Mouse (Mus musculus) urinary bladder, postnatal 25 days (tissue): ENCODE data around the gene Stat6.

Source experiments
- DNase-seq: peaks from one replicate; pipeline ENCODE4 v3.0.0; 2022; ENCODE audit warnings: low spot score

Gene Stat6

DNA sequence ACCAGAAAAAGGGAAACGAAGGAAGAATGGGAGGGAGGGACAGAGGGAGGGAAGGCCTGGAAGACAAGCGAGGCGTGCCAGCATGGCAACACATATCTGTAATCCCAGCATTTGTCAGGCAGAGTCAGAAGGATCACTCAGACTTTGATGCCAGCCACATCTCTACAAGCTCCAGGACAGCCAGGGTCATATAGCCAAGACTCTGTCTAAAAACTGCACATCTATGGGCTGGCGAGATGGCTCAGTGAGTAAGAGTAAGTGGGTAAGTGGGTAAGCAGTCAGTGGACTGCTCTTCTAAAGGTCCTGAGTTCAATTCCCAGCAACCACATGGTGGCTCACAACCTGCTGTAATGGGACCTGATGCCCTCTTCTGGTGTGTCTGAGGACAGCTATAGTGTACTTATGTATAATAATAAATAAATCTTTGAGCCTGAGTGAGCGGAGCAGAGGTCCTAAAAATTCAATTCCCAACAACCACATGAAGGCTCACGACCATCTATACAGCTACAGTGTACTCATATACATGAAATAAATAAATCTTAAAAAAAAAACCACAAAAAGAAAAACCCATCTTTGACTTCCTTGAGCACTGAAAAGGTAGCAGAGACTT lies 31.4 kb downstream of the Stat6 start:
- DNase-seq = no peak

DNA sequence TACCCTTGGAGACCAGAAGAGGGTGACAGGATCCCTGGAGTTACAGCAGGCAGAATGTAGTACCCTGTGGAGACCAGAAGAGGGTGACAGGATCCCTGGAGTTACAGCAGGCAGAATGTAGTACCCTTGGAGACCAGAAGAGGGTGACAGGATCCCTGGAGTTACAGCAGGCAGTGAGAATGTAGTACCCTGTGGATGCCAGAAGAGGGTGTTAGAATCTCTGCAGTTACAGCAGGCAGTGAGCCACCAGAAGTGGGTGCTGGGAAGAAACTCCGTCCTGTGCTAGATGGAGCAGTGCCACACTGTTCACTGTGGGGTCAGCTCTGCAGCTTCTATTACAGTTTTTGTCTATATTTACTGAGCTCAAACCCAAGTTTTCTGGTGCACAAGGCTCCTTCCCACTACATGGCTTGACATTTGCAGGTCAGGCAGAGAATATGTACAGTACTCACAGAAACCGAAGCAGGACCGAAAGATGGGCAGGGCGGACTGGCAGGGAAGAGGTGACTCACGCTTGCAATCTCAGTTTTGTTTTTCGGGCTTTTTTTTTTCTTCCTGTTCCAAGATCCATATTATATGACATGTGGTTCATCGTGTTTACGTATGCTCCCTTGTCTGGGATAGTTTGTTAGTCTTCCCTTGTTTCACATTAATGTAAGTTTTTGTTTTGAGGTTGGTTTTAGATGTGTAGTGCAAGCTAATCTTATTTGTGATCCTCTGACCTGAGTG lies 32.2 kb downstream of the Stat6 start:
- peak; percentile 73 for DNase-seq

DNA sequence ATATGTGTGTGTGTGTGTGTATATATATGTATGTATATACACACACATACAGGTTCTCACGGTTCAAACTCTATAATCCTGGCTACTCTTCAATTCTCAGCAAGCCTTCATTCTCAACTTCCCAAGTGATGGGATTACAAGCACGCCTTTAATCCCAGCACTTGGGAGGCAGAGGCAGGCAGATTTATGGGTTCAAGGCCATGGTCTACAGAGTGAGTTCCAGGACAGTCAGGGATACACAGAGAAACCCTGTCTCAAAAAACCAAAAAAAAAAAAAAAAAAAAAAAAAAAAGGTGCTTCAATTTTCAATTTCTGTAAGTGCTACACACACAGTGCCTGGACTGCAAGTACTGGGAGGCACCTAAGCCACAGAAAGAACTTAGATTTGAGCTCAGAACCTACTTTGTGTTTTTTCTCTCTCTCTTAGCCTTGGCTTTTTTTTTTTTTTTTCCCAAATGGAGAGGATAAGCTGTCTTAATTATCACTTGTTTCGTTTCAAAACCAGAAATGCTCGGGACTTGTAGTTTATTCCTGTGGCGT lies 33.1 kb downstream of the Stat6 start:
- DNase-seq = no peak

DNA sequence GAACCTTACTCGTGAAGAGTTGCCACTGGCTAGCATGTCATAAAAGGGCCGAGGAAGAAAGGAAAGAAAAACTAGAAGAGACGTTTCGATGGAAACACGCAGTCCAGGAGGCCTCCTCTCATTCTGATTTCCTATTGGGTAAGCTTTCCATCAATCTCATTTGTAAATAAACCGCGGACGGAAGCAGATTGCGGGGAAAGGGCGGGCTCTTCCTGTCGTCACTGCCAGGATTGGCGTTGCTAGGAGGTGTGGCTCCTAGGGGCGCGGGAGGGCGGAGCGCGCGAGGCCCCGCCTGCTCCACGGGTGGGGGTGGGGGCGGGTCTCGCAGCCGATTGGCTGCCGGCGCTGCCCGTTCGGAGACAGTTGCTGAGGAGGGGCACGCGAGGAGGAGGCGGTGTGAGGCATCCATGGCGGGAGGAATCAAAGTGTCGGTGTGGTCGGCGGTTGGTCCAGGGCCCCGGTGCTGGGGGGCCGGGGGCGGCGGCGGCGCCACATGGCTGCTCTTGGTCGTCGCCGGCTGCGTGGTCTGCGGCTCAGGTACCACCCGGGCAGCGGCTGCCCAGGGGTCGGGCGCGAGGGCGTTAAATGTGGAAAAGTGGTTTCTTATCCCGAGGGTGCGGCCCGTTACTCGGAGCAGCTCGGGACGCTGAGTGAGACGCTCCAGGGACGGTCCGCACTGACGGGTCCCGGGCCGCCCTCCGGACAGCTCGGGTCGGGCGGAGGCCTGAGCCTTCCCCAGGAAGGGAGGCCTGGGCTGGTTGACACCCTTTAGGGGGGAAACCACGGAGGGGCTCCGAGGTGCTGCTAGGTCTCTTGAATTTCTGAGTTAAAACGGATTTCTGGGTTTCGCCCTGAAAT lies 34.1 kb downstream of the Stat6 start:
- DNase-seq = peak; percentile 79

DNA sequence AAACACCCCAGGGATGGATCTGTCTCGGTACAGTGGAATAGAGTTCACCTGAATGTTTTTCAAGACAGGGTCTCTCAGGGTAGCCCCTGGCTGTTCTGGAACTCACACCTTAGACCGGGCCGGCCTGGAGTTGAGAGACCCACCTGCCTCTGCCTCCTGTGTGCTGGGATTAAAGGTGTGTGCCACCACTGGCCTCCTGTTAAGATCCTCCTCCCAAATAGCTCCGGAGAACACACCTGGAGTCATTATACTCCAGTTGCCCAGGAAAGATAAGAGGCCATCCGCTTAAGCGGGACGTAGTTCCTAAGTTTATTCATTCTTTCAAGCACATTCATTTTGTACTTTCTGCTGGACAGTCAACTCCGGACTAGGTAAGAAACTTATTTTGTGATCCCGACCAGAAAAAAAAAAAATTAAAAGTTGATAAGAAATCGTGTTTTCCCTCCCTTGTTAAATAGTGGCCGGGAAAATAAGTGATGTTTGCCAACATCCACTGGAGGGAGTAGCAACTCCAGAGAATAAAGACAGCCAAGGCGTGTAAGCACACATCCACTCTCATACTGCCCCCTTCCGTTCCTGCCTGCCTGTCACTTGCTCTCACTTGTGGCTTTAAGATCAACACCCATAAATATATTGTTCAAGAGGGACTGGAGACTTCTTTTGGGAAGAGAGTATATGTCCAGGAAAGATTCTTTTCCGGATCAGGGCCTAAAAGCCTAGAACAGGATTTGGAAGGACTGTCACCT lies 35.0 kb downstream of the Stat6 start:
- DNase-seq = no peak

DNA sequence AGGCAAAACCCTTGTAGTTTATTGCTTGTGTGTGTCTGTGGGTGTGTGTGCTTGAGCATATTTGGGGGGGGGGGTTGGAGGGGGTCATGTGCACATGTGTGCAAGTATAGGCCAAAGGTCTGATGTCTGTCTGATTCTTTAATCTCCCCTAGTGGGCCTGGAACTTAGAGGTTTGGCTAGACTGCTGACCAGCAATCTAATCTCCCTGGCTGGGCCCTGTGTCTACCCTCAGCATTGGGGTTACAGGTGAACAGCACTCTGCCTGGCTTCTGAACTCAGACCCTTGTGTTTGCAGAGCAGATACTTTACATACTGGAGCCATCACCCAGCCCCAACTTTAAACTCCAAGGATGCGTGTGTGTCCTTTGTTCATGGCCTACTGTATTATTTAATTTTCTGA lies 36.4 kb downstream of the Stat6 start:
- no peak for DNase-seq

DNA sequence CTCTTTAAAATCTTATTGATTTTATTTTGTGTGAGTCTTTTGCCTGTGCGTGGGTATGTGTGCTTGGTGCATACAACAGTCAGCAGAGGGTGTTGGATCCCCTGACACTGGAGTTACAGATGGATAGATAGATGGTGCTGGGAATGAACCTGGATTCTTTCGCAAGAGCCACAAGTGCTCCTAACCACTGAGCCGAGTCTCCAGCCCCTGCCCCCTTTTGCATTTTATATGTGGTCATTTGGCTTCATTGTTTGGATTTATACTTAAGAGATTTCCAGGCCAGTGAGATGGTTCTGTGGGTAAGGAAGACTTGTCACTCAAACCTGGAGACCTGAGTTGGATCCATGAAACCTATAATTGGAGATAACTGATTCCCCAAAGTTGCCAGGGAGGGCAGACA lies 37.1 kb downstream of the Stat6 start:
- DNase-seq = no peak

DNA sequence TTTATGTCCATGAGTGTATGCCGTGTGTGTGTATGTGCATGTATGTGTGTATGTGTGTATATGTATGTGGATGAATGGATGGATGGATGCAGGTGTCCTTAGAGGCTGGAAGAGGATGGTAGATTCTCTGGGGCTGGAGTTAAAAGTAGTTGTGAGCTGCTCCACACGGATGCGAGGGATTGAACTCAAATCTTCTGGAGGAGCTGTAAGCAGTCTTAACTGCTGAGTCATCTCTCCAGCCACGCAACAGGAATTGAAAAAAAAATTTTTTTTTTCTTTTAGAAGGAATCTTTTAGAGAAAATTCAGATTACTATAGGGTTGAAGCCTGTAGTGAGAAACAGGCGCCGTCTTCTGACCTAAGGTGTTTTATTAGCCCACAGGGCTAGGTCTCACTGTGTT lies 40.1 kb downstream of the Stat6 start:
- DNase-seq = no peak

DNA sequence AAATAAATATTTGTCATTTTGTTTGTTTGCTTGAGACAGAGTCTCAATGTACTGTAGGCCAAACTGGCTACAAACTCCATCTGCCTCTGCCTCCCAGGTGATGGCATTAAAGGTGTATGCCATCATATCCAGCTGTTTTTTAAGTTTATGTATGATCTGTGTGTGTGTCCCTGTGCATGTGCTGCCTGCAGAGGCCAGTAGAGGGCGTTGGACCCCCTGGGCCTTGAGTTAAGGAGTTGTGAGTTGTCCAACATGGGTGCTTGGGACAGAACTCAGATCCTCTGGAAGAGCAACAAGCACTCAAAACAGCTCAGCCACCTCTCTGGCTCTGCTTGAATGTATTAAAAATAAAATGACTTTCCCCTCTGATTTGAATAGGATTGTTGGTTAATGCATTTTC lies 48.3 kb downstream of the Stat6 start:
- no peak for DNase-seq

DNA sequence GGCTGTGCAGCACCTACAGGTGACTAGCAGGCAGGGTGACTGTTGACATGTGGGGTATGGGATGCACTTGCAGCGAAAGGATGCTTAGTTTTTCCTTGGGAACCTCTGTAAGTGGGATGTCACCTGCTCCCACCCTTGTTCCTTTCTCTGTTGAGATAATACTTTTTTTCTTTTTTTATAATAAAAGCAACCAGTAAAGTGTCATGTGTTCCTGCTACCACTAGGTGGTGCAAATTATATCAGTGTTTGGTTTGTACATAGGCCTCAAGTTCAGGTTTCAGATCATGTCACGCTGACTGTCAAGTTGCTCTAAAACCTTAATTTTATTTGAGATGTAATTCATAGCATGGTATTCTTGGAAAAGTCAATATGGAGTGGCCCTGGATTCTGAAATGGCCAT lies 51.9 kb downstream of the Stat6 start:
- no peak for DNase-seq

DNA sequence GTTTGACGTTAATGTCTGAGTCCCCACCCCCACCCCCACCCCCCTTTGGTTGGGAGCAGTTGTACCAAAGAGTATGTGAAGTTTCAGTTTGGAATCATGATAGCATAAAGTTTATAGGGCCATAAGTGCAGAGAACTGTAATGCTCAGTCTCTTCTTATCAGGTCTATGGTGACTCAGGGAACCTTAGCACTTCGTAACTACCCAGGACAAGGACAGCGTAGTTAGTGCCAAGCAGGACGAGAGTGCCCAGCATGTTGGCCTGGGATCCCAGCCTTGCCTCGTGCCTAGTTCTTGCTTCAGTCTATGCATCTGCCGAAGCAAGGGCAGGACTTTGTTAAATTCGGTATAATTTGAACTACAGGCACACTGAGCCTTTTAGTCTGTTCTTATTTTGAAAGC lies 53.0 kb downstream of the Stat6 start:
- DNase-seq = no peak

DNA sequence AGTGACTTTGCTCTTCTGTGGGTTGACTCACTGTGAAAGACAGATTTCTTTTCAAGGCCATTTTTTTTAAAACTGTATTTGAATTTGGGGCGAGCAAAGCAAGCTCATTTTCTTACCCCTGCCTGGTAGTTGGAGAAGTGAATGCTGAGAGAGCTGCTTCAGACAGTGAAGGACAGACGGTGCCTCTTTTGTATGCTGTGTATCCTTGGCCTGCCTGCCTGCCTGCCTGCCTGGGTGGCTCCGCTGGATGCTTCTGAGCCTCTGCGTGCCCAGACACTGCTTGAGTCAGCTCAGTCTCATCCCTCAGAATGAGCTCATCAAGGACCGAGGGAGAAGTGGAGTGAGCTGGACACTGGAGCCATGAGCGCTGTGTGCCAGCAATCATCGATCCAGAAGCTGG lies 56.2 kb downstream of the Stat6 start:
- no peak for DNase-seq

DNA sequence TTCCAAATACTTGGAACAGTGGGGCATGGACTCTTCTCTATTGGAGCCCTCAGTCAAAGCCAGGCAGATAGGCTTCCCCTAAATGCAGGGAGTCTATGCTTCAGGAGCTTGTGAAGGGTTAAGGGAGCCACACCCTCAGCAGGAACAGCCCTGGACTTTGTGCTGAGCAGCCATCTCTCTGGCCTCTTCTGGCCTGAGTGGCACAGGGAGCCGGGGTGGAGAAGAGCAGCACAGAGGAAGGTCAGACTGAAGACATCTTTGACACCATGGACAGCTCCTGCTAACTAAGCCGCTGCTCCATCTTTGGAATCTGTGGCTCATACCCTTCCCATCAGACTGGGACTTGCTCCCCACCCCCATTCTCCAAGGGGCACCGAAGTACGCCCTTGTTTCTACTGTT lies 60.5 kb downstream of the Stat6 start:
- no peak for DNase-seq

DNA sequence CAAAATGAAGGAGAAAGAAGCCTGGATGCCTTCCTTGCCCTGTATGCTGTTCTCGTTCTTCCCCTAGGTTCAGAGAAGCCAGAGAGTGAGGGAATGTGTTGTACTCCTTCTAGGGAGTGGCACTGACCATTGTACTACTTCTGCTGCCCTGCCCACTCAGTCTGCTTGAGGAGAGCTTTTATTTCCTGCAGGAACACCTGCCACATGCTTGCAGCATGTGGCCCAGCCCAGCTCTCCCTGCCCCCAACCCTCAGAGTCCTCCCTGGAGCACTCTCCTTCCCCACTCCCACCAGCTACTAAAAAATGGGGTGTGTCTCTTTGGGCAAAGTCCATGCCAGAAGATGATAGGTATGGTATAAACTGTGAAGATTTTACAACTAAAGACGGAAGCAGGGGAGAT lies 61.5 kb downstream of the Stat6 start:
- DNase-seq = no peak

DNA sequence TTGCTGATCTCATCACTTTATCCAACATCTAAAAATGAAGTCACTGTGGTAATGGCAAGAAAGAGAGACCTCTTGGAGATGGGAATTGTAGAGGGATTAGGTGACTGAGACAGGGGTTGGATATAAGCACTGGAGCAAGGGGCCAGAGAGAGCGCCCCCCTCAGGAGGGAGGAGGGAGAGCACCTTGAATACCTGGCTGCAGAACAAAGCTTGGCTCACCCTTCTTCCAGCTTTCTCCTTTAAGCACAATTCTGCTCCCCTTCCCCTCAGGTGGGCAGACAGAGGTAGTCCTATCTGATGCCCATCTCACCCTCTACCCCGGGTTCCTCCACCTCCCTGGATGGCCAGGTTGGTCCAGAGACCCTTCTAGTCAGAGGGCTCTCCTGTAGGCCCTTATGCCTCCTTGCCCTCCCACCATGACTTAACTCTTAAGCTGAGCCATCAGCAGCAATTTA lies 62.0 kb downstream of the Stat6 start, which contains the start of gene Myo1a:
TSS of gene Myo1a (plus strand) at position 405 of the 455 bp plus-strand sequence.
- DNase-seq = no peak

DNA sequence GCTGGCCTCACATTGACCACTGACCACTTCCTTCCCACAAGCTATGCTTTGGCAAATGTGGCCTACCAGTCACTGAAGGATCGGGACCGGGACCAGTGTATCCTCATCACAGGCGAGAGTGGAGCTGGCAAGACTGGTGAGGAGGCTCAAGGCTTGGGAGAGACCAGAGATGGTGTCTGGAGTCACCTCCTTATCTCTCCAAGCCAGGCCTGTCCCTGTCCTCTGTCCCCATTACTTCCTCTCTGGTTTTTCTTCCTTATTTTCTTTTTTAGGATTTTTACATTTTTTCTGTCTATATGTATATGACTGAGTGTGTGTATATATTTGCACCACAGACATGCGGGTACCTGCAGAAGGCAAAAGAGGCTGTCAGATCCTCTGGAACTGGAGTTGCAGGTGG lies 63.0 kb downstream of the Stat6 start:
- no peak for DNase-seq

DNA sequence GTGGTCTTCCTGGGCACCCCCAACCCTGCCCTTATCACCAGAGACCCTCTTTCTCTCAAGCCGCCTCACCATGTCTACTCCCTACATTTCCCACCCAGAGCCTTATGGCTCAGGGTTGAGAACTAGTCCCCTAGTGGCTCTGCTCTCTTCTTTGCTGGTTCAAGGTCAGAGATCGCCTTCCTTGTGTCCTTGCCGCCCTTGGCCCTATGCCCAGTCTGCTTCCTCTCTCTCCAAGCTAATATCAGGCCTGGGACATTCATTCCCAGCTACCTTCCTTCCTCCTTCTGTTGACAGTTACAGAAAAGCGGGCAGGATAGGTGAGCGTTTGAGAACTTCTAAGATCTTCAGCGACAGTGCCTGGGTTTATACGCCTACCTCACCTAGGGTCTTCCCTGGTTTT lies 64.9 kb downstream of the Stat6 start:
- no peak for DNase-seq

DNA sequence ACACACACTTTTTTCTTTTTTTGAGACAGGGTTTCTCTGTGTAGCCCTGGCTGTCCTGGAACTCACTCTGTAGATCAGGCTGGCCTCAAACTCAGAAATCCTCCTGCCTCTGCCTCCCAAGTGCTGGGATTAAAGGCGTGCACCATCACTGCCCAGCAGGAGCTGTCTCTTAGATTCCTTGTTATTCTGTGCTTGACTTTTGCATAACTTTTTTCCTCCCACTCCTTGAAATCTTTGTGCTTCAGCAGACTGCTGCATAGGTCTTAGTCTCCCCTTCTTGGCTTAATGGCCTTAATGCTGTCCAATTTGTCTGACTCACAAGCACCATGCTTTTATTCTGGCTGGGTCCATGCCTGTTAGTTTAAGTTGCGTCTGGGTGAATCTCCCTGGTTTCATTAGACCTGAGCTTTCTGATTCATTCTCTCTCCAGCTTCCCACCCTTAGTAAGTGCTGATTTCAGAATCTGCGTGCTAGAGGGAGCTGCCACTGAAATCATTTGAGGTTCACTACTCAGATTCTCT lies 66.1 kb downstream of the Stat6 start:
- DNase-seq = no peak

DNA sequence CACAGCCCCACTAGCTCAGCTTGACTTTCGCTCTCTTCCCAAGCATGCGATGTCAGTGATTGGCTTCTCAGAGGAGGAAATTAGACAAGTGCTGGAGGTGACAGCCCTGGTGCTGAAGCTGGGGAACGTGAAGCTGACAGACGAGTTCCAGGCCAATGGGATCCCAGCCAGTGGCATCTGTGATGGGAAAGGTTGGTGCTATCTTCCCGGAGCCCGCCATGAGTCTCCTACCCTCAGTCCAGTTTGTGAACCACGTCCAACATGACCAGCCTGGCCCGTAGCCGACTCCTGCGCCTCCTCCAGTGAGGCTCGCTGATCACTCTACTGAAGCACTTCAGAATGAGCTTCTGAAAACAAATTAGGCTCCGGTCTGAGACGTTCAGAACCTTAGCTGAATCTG lies 67.5 kb downstream of the Stat6 start:
- no peak for DNase-seq
